Mouse (Mus musculus) lung, embryonic 14.5 days (tissue): ENCODE measurements around the gene Saxo1. TPM values are rescaled to one million over a fixed set of nuclear protein-coding genes. Genes with fewer than 3 reads are reported as not detected.

ENCODE experiments used
- ATAC-seq: fragments of 200-750 bp; cut with Nextera tagmentation; 2 replicates; pipeline ENCODE4 v1.8.0; 2017; ENCODE audit warnings: mild to moderate bottlenecking, moderate TSS enrichment, moderate library complexity; ENCODE audit not compliant: insufficient read depth
- DNase-seq: peaks from one replicate; pipeline ENCODE4 v3.0.0-alpha.2; 2015
- H3K27ac ChIP-seq: fragments of 300-500 bp; sonication (generic); 2 replicates; pipeline ENCODE4 v1.5.1; 2014; ENCODE audit warnings: low read depth, mild to moderate bottlenecking, moderate library complexity
- H3K27me3 ChIP-seq: fragments of 300-500 bp; sonication (generic); 2 replicates; pipeline ENCODE4 v1.6.1; 2014; ENCODE audit warnings: low read length, control low read depth; ENCODE audit not compliant: insufficient read depth
- H3K36me3 ChIP-seq: fragments of 300-500 bp; sonication (generic); 2 replicates; pipeline ENCODE4 v1.6.1; 2014; ENCODE audit warnings: control low read depth; ENCODE audit not compliant: insufficient read depth
- H3K4me1 ChIP-seq: fragments of 300-500 bp; sonication (generic); 2 replicates; pipeline ENCODE4 v1.6.1; 2014; ENCODE audit warnings: antibody characterized with exemption, control low read depth; ENCODE audit not compliant: insufficient read depth
- H3K4me2 ChIP-seq: fragments of 300-500 bp; sonication (generic); 2 replicates; pipeline ENCODE4 v1.6.1; 2014; ENCODE audit warnings: mild to moderate bottlenecking
- H3K4me3 ChIP-seq: fragments of 300-500 bp; sonication (generic); 2 replicates; pipeline ENCODE4 v1.5.1; 2014; ENCODE audit warnings: low read depth, low read length
- H3K9ac ChIP-seq: fragments of 300-500 bp; sonication (generic); 2 replicates; pipeline ENCODE4 v1.6.1; 2014
- H3K9me3 ChIP-seq: fragments of 300-500 bp; sonication (generic); 2 replicates; pipeline ENCODE4 v1.6.1; 2016; ENCODE audit warnings: low read depth, low read length, control low read depth
- CTCF ChIP-seq: IDR thresholded peaks from 2 replicates; pipeline ENCODE4 v1.5.1; 2016; ENCODE audit warnings: antibody characterized with exemption, low read depth
- WGBS: fragments of 180-500 bp; shearing (Covaris S2); extraction: QIAGEN DNeasy Blood & Tissue Kit; methylation state at CpG from one replicate; pipeline ENCODE4 v1.1.7; 2014; 5-methylcytosine and 5-hydroxymethylcytosine counted together
- polyA plus RNA-seq: library from polyadenylated mRNA; unstranded; fragments of >200 nt; fragmentation: Nextera tagmentation; extraction: Ambion mirVana; gene quantifications from 2 replicates; pipeline ENCODE4 v1.2.1, GENCODE M21; 2014

The Saxo1 gene
- polyA plus RNA-seq, 1 experiment from 2014 or later = not detected

GRCm38 (mm10) chr4:86575283-86575983 is 17.3 kb upstream of the Saxo1 start, which contains the start of gene Rraga:
Rraga (plus strand) TSS chr4:86575668.
- Histone ChIP-seq H3K36me3 (peaks cover 14% of the 10 kb centered on the region; the same call in 1 of the 2 replicates), H3K9ac (peak within 1 kb of the TSS; percentile 90), H3K4me1 (peaks cover 4% of the 10 kb centered on the region; the same call in 1 of the 2 replicates), H3K4me2 (peak within 1 kb of the TSS; percentile 73), H3K9me3 (no peaks in the 10 kb centered on the region), H3K27ac (peak within 1 kb of the TSS; percentile 98), H3K4me3 (peak within 1 kb of the TSS; percentile 87), H3K27me3 (no peaks in the 10 kb centered on the region)
- under 1% methylated on average over 53 of the region's 53 CpGs for WGBS
- DNase-seq = peak; percentile 98
- ATAC-seq = peak; percentile 97
- TF ChIP-seq CTCF = peak; percentile 86

GRCm38 (mm10) chr4:86574939-86575282 is 16.8 kb upstream of the Saxo1 start:
- Histone ChIP-seq H3K9ac (peak overlapping the region; percentile 90), H3K9me3 (no peaks in the 10 kb centered on the region), H3K4me1 (peaks cover 4% of the 10 kb centered on the region; the same call in 1 of the 2 replicates), H3K4me3 (peak overlapping the region; percentile 87), H3K27me3 (no peaks in the 10 kb centered on the region), H3K4me2 (peak overlapping the region; percentile 73), H3K27ac (peak overlapping the region; percentile 98), H3K36me3 (peaks cover 9% of the 10 kb centered on the region; the same call in 1 of the 2 replicates)
- 15% methylated on average over 6 of the region's 6 CpGs for WGBS
- no peak for TF ChIP-seq CTCF
- ATAC-seq (peak; percentile 17), DNase-seq (no peak)

GRCm38 (mm10) chr4:86561061-86561460 is 2.9 kb upstream of the Saxo1 start:
- Histone ChIP-seq H3K36me3 (no peaks in the 10 kb centered on the region), H3K27me3 (no peaks in the 10 kb centered on the region), H3K4me1 (no peaks in the 10 kb centered on the region), H3K4me2 (no peak overlapping the region), H3K27ac (no peak overlapping the region), H3K9ac (no peak overlapping the region), H3K4me3 (no peak overlapping the region), H3K9me3 (no peaks in the 10 kb centered on the region)
- 92% methylated on average over 3 of the region's 3 CpGs for WGBS
- ATAC-seq = no peak
- DNase-seq = no peak
- TF ChIP-seq CTCF = no peak

- no peak for TF ChIP-seq CTCF
- no peak overlapping the region for H3K4me3 ChIP-seq
- H3K9me3 ChIP-seq = no peaks in the 10 kb centered on the region
- H3K27ac ChIP-seq = no peak overlapping the region
- 56% methylated on average over 4 of the region's 4 CpGs for WGBS
- no peak for ATAC-seq
- no peak overlapping the region for H3K4me2 ChIP-seq
- H3K4me1 ChIP-seq = no peaks in the 10 kb centered on the region
- no peak overlapping the region for H3K9ac ChIP-seq
- H3K36me3 ChIP-seq = no peaks in the 10 kb centered on the region
- no peak for DNase-seq
- H3K27me3 ChIP-seq = no peaks in the 10 kb centered on the region
Observed at GRCm38 (mm10) chr4:86559006-86559405, 878 bp upstream of the Saxo1 start.

- no peaks in the 10 kb centered on the region for H3K27me3 ChIP-seq
- TF ChIP-seq CTCF = no peak
- no peak overlapping the region for H3K9ac ChIP-seq
- 74% methylated on average over 7 of the region's 7 CpGs for WGBS
- H3K36me3 ChIP-seq = no peaks in the 10 kb centered on the region
- H3K27ac ChIP-seq = no peak overlapping the region
- ATAC-seq = no peak
- H3K4me3 ChIP-seq = no peak overlapping the region
- no peaks in the 10 kb centered on the region for H3K4me1 ChIP-seq
- DNase-seq = no peak
- H3K9me3 ChIP-seq = no peaks in the 10 kb centered on the region
- H3K4me2 ChIP-seq = no peak overlapping the region
Observed at GRCm38 (mm10) chr4:86557371-86557770, 757 bp downstream of the Saxo1 start.

GRCm38 (mm10) chr4:86555035-86555707 is 3.0 kb downstream of the Saxo1 start:
- Histone ChIP-seq H3K27ac (no peak overlapping the region), H3K9me3 (no peaks in the 10 kb centered on the region), H3K36me3 (no peaks in the 10 kb centered on the region), H3K4me2 (no peak overlapping the region), H3K9ac (no peak overlapping the region), H3K4me3 (no peak overlapping the region), H3K27me3 (no peaks in the 10 kb centered on the region), H3K4me1 (no peaks in the 10 kb centered on the region)
- peak; percentile 76 for TF ChIP-seq CTCF
- 23% methylated on average over 6 of the region's 6 CpGs for WGBS
- DNase-seq (peak; percentile 88), ATAC-seq (peak; percentile 60; the same call in 1 of the 2 replicates)

GRCm38 (mm10) chr4:86548332-86548731 is 9.8 kb downstream of the Saxo1 start:
- no peak for TF ChIP-seq CTCF
- ATAC-seq = no peak
- 79% methylated on average over 9 of the region's 9 CpGs for WGBS

More at GRCm38 (mm10) chr4:86548332-86548731, 9.8 kb downstream of the Saxo1 start:
- no peaks in the 10 kb centered on the region for H3K4me1 ChIP-seq
- H3K9ac ChIP-seq = no peak overlapping the region
- H3K27me3 ChIP-seq = no peaks in the 10 kb centered on the region
- no peak overlapping the region for H3K4me2 ChIP-seq
- H3K9me3 ChIP-seq = no peaks in the 10 kb centered on the region
- no peak for DNase-seq
- no peak overlapping the region for H3K27ac ChIP-seq
- no peaks in the 10 kb centered on the region for H3K36me3 ChIP-seq
- no peak overlapping the region for H3K4me3 ChIP-seq
